Mouse (Mus musculus) midbrain, postnatal 0 days (tissue): ENCODE measurements around the gene Gnl3l. TPM values are rescaled to one million over a fixed set of nuclear protein-coding genes. Genes with fewer than 3 reads are reported as not detected.

ENCODE experiments used
- ATAC-seq: fragments of 200-750 bp; cut with Nextera tagmentation; 2 replicates; pipeline ENCODE4 v1.8.0; 2017; ENCODE audit warnings: moderate number of reproducible peaks, mild to moderate bottlenecking, moderate TSS enrichment, moderate library complexity; ENCODE audit not compliant: low FRiP score
- DNase-seq: peaks from one replicate; pipeline ENCODE4 v3.0.0-alpha.2; 2015; ENCODE audit warnings: low spot score
- H3K27ac ChIP-seq: fragments of 300-500 bp; sonication (generic); 2 replicates; pipeline ENCODE4 v1.5.1; 2014; ENCODE audit warnings: low read depth, mild to moderate bottlenecking, low read length, mixed read lengths
- H3K27me3 ChIP-seq: fragments of 300-500 bp; sonication (generic); 2 replicates; pipeline ENCODE4 v1.6.1; 2014; ENCODE audit warnings: low read length, control low read depth, mixed read lengths; ENCODE audit not compliant: insufficient read depth
- H3K36me3 ChIP-seq: fragments of 300-500 bp; sonication (generic); 2 replicates; pipeline ENCODE4 v1.6.1; 2014; ENCODE audit warnings: low read length, control low read depth, mixed read lengths; ENCODE audit not compliant: insufficient read depth
- H3K4me1 ChIP-seq: fragments of 300-500 bp; sonication (generic); 2 replicates; pipeline ENCODE4 v1.6.1; 2014; ENCODE audit warnings: mild to moderate bottlenecking, control low read depth, antibody characterized with exemption, low read length, mixed read lengths; ENCODE audit not compliant: insufficient read depth
- H3K4me2 ChIP-seq: fragments of 300-500 bp; sonication (generic); 2 replicates; pipeline ENCODE4 v1.6.1; 2014; ENCODE audit warnings: low read depth, mild to moderate bottlenecking, low read length, mixed read lengths; ENCODE audit not compliant: poor library complexity, severe bottlenecking
- H3K4me3 ChIP-seq: fragments of 300-500 bp; sonication (generic); 2 replicates; pipeline ENCODE4 v1.5.1; 2014; ENCODE audit warnings: low read depth, mild to moderate bottlenecking, low read length, moderate library complexity
- H3K9ac ChIP-seq: fragments of 300-500 bp; sonication (generic); replicated peaks from 2 replicates; pipeline ENCODE4 v1.6.1; 2014; ENCODE audit warnings: mild to moderate bottlenecking, low read length, moderate library complexity, mixed read lengths; ENCODE audit not compliant: poor library complexity, severe bottlenecking
- H3K9me3 ChIP-seq: fragments of 300-500 bp; sonication (generic); 2 replicates; pipeline ENCODE4 v1.6.1; 2016; ENCODE audit warnings: low read length, control low read depth
- CTCF ChIP-seq: IDR thresholded peaks from 2 replicates; pipeline ENCODE4 v1.5.1; 2016; ENCODE audit warnings: antibody characterized with exemption, mild to moderate bottlenecking
- WGBS: fragments of 180-500 bp; shearing (Covaris S2); extraction: QIAGEN DNeasy Blood & Tissue Kit; methylation state at CpG from one replicate; pipeline ENCODE4 v1.1.7; 2014; 5-methylcytosine and 5-hydroxymethylcytosine counted together
- polyA plus RNA-seq: library from polyadenylated mRNA; unstranded; fragments of >200 nt; fragmentation: Nextera tagmentation; extraction: Ambion mirVana; gene quantifications from 2 replicates; pipeline ENCODE4 v1.2.1, GENCODE M21; 2015
- total RNA-seq: library from RNA; depleted of rRNA; stranded (reverse); fragments of >200 nt; gene quantifications from 2 replicates; pipeline ENCODE4 v1.2.3, GENCODE M21; 2014; rRNA removed

Gene Gnl3l
- total and polyA plus RNA-seq, 2 experiments from 2014 or later: 118 to 170 TPM

DNA sequence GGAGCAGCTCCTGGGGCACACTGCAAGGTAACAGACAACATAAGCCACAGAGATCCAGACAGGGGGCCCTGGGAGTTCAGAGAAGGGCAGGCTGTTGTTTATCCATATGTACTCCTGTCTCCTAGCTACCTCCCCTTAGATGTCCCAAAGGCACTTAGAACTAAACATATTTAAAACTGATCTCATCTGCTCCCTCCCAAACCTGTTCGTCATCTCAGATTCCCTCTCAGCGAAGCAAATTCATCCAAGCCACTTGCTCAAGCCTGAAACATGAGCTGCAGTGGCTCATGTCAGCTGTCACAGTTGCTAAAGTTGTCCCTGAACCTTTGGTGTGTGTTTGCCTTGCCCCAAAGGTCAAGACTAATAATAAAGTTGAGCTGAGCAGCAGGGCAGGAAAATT lies 61.7 kb downstream of the Gnl3l start:
- H3K4me1 ChIP-seq: no peaks in the 10 kb centered on the region
- H3K36me3 ChIP-seq: no peaks in the 10 kb centered on the region
- TF ChIP-seq CTCF: no peak
- H3K9me3 ChIP-seq: no peaks in the 10 kb centered on the region
- H3K9ac ChIP-seq: no peak overlapping the region
- H3K27me3 ChIP-seq: no peaks in the 10 kb centered on the region
- H3K4me2 ChIP-seq: no peak overlapping the region
- no peak overlapping the region for H3K4me3 ChIP-seq
- ATAC-seq (no peak), DNase-seq (no peak)
- WGBS: 36% methylated on average over 2 of the region's 2 CpGs
- H3K27ac ChIP-seq: no peak overlapping the region

DNA sequence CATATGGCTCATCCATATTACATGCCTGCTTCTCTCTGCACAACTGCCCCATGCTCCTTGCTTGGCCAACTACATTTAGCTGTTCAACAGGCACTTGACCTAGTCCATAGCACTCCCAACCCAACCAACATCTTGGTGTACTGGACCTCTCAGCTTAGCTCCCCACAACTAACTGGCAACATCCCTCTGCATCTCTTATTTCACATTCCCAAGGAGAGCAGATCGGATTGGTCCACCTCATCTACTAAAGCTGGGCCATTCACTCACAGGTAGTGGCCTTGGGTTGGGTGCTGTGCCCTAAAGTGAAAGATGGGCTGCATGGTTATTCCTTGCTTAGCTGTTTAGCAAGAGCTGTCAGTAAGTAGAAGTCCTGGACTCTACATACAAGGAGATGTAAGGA lies 62.4 kb downstream of the Gnl3l start:
- WGBS: 89% methylated on average over 1 of the region's 1 CpGs

More for the DNA sequence above, 62.4 kb downstream of the Gnl3l start:
- Histone ChIP-seq H3K4me1 (no peaks in the 10 kb centered on the region), H3K4me2 (no peak overlapping the region), H3K27ac (no peak overlapping the region), H3K27me3 (no peaks in the 10 kb centered on the region), H3K36me3 (no peaks in the 10 kb centered on the region), H3K9me3 (no peaks in the 10 kb centered on the region), H3K9ac (no peak overlapping the region), H3K4me3 (no peak overlapping the region)
- DNase-seq: no peak
- TF ChIP-seq CTCF: no peak
- ATAC-seq: no peak

Other genes starting within 250 kb of the Gnl3l start
- gene Maged2, start 203.0 kb downstream of the Gnl3l start, total RNA-seq: 357 and 385 TPM in 2 replicates
- 565 and 594 TPM in 2 replicates for gene Maged2, start 203.0 kb downstream of the Gnl3l start, polyA plus RNA-seq
- gene Fgd1, start 28.8 kb upstream of the Gnl3l start, total RNA-seq: 46.1 and 48.9 TPM in 2 replicates
- gene Fgd1, start 28.8 kb upstream of the Gnl3l start, polyA plus RNA-seq: 12.6 and 14.4 TPM in 2 replicates
- gene Tsr2, start 79.2 kb upstream of the Gnl3l start, total RNA-seq: 24.1 and 33.0 TPM in 2 replicates
- gene Tsr2, start 79.2 kb upstream of the Gnl3l start, polyA plus RNA-seq: 41.9 and 45.6 TPM in 2 replicates
- gene Wnk3, start 180.8 kb upstream of the Gnl3l start, total RNA-seq: 74.5 and 80.0 TPM in 2 replicates
- 12.6 and 15.2 TPM in 2 replicates for gene Wnk3, start 180.8 kb upstream of the Gnl3l start, polyA plus RNA-seq